Mouse (Mus musculus) ovary, postnatal 10 days (tissue): ENCODE data around the gene Tpx2.

Experiments
- DNase-seq: peaks from one replicate; pipeline ENCODE4 v3.0.0; 2022; ENCODE audit warnings: low spot score

Tpx2 gene

DNA sequence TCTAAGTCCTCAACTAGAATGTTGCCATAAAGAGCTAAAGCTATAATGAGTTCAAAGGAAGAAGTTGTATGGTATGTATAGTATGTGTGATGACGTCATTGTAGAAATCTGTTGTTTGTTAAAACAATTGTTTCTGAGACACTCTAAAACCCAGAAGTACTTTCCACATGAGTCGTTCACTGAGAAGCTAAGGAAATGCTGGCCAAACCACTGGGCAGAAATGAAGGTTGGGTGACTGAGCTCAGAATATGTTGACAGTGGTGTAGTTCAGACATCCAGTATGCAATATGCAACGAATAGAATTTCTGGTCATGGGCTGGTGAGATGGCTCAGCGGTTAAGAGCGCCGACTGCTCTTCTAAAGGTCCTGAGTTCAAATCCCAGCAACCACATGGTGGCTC is 15.6 kb downstream of the Tpx2 start:
- no peak for DNase-seq

DNA sequence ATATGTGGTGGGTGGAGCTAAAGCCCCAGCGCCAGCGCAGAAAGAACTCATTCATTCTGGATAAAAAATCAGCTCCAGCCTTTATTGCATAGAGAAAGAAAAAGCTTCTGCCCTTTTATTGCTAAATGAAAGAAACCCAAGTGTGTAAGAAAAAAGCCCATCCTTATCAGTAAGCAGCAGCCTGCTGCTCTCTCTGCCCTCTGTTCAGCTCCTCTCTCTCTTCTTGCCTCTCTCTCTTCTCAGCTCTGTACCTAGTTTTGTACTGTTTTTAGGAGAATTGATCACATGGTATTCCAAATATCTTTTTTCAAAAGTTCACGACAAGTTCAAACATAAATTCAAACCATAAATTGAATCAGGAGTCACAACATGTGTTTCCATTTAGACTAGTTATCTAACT is 30.5 kb downstream of the Tpx2 start:
- no peak for DNase-seq

DNA sequence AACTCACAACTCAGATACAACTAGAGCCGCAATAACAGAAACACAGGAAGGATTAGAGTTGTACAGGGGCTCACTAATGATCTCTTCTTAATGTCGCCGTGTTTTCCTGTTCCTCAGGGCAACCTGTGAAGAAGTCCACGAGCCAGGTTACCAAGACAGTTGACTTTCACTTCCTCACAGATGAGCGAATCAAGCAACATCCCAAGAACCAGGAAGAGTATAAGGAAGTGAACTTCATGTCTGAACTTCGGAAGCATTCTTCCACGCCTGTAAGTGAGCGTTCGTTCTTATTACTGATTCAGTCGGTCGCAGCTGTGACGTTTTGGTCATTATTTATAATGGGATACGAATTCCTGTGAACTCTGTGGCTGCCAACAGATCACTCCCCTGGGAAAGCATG is 33.1 kb downstream of the Tpx2 start:
- no peak for DNase-seq

DNA sequence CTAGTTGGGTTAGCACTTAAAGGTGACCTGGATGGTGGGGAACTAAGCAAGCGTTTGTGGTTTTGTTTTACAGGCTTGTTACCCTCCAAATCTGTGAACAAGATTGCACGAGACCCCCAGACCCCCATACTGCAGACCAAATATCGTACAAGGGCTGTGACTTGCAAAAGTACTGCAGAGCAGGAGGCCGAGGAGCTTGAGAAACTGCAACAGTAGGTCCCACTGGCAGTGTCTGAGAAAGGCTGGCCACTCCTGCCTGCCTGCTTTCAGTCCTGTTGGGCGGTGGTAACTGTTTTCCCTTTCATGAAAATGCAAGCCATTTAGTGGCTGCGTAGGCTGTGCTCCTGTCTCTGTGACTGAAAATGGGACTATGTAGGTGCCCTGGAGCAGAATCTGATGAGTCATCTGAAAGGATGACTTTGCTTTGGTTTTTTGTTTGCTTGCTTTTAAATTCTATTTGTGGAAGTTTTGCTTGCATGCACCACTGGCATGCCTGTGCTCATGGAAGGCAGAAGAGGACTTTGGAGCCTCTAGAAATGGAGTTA is 36.4 kb downstream of the Tpx2 start:
- no peak for DNase-seq

DNA sequence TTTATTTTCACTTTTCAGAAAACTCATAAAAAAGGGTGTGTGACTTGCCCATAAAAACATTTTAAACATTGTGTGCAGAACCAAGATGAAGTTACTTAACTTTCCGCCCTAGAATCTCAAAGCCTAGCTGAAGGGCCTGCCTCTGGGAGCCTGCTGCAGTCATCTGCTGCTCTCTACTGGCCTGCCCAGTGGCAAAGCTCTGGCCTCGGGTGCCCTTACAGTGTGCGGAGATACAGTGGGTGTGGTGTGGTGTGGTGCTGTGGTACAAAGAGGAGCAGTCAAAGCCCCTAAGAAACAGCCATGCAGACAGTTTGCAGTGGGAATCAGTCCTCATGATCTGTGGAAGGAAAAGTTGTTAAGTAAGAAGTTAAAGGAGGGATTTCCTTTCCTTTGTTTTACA is 39.5 kb downstream of the Tpx2 start:
- no peak for DNase-seq

DNA sequence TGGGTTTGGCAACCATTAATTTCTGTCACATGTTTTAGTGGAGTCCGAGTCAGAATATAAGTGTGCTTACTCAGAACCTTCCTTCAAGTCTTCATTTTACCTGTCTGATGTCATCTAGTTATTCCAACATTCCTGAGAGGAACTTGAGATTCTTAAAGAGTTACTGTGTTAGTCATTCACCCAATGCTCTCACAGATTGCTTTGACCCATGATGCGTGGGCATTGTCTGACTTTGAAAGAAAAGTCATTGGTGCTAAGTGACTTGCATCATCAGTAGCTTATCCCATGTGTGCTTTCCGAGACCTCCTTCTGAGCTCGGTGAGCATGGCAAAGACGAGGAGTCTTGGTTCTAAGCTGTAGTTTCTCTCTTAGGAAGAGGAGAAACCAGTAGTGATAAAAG is 41.0 kb downstream of the Tpx2 start:
- DNase-seq = no peak

DNA sequence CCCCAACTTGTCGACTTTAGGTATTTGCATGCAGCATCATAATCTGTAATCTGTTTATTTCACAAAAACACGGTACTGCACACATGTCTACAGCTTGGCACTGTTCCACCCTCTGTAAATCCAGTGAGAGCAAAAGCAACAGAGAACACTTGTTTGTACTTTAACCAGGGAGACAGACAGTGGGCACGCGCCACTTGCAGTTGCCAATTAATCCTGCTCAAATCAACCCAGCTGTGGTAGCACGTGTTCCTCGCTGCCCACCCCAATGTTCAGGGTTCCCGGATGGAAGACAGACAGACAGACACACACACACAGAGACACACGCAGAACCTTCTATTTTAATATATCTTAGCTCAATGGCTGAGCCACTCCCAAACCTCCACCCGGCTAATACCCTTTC is 48.1 kb downstream of the Tpx2 start:
- DNase-seq = no peak

DNA sequence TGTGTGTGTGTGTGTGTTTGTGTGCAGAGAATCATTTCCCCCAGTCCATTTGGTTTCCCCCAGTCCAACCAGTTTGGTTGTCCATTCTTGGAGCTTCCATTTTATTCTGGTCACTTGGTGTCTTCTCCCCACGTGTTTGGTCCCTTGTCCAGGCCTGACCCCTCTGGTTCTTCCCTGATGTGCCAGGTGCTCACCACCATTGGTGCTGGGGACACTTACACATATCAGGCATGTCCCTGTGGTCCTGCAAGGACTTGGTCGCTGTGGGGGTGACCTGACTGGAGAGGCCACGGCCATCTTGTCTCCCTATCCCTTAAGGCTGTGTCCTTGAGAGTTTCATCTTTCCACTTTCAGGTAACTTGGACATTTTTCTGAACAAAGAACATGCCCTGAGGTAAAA is 49.2 kb downstream of the Tpx2 start:
- no peak for DNase-seq

DNA sequence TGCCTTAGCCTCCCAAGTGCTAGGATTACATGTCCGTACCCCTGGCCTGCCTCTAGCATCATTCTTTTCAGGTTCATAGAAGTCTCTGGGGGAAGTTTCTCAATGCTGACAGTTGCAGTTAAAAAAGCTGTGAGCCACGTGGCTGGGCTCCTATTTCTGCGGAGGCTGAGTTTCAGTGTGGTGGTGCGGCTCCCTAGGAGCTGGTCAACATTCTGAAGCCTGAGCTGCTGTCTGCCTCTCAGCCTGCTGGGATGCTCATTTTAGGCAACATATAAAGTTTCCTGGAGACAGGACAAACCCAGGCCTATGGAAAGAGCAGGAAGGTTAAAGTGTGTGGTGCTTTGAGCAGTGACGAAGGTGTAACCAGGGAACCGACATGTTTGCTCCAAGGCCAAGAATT is 51.2 kb downstream of the Tpx2 start:
- no peak for DNase-seq

DNA sequence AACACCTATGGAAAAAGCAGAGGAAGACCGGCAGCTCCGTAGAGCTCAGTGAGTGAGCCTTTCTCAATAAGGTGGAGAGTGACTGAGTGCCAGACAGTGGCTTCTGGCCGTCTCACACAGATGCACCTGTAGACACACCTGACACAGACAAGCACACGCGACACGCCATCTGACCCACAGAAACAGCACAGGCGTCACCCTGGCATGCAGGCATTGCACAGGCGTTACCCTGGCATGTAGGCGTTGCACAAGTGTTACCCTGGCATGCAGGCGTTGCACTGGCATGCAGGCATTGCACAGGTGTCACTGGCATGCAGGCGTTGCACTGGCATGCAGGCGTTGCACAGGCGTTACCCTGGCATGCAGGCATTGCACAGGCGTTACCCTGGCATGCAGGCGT is 53.5 kb downstream of the Tpx2 start:
- DNase-seq = no peak

DNA sequence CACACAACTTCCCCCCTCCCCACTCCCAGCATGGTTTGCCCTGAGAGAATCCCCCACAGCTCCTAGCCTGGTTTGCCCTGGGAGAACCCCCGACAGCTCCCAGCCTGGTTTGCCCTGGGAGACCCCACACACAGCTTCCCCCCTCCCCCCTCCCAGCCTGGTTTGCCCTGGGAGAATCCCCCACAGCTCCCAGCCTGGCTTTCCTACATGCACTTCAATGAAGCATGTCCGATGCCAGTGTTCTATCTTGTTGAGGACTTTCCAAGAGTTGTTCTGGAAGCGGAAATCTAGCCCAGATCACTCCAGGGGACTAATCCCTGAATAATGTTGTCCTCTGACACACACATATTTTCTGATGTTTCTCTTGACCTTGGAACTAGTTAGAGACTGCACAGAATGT is 54.9 kb downstream of the Tpx2 start:
- no peak for DNase-seq

DNA sequence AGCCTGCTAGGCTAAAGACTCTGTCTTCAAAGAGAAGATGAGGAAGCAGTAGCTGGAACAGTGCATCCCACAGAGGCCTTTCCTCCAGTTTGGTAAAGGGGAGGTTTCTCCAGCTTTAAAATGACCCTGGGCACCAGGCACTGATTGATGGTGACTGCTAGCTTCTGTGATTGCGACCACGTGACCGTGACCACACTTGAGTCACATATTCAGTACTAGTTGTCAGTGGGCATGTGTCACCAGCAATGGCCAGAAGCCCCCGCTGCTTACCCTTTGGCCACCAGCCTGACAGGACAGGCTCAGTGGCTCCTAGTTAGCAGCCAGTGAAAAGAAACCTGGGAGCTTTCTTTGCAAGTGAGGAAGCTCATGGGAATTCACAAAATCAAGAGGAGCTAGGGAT is 55.8 kb downstream of the Tpx2 start:
- DNase-seq = no peak

DNA sequence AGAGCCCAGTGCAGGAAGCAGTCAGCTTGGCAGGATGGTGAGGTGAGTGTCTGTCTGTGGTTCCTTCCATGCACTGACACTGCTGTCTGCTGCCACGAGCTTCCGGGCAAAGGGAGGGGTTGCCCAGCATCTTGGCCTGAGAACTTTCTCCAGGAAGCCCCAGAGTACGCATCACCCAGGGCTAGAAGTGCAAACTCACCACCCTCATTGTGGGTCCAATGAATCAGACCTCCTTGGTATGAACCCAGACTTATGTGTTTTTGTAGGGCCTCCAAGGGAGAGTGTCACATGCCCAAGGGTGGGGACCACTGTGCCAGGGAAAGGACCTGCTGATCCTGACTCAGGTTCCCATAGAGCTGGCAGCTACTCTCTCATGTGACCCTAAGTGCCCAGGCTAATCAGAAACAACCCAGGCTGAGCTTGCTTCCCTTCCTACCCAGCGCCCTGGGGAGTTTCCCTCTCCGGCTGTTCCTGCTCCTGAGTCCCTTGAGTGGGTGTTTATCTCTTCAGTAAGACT is 56.4 kb downstream of the Tpx2 start:
- DNase-seq = no peak

DNA sequence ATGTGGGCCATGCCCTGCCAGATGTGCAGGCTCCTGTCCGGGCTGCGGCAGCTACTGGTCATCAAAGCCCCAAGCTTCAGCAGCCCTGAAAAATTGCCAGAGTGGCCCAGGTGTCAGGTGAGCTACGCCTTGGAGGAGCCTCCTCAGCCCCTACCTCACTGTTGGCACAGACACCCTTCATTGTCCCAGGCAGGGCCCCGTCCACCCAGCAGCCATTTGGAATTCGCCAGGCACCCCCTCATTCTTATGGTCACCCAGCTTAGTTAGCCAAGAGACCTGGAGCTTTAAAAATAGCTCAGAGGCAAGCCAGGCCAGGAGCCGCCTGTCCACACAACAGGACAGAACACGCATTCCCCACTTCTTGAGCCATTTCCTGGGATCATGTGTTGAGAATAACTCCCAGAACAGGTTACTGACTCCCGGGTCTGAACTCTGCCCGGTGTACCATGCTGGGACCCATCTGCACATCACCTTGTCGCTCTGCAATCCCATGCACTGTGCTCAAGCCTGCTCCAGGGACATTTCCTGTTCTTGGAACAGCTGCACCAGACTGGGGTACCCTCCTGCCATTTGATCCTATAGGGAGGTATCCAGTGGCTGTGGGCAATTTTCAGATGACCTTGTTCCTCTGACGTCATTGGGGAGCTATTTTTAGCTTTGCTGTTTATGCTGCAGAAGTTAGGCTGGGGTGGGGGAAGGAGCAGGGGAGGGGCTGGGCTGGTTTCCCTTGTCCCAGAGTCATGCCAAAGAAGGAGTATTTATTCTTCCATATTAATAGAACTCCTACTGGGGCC is 57.5 kb downstream of the Tpx2 start:
- no peak for DNase-seq

DNA sequence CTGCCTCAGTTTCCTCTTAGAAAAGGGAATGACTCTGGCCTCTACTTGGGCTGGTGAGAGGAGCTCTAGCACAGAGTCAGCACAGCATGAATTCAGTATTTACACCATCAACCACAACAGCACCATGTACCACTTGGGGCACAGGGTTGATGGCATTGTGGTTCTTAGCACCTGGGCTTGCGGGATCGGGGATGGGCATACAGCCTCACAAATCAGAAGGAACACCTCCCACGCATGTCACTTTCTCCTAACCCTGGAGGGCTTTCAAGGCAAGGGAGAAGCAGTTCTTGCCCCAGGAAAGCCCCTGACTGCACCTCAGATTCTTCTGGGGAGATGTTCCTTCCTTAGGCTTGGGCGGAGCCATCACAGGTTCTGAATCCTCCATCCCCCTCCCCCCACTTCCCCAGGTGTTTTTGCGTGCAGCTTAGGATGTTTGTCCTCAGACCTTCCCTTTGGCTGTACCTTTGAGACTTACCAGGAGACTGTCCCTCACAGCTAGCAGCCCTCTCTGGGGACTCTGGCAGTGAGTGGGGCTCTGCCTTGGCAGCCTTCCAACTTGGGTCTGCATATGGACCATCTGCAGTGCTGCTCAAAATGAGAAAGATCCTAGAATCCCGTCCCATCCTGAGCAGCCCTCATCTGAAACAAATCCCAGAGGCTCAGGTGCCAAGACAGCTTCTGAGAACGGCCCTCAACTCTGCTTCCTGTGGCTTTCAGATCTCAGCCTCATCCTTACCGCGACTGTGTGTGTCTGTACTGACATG is 58.7 kb downstream of the Tpx2 start:
- no peak for DNase-seq

DNA sequence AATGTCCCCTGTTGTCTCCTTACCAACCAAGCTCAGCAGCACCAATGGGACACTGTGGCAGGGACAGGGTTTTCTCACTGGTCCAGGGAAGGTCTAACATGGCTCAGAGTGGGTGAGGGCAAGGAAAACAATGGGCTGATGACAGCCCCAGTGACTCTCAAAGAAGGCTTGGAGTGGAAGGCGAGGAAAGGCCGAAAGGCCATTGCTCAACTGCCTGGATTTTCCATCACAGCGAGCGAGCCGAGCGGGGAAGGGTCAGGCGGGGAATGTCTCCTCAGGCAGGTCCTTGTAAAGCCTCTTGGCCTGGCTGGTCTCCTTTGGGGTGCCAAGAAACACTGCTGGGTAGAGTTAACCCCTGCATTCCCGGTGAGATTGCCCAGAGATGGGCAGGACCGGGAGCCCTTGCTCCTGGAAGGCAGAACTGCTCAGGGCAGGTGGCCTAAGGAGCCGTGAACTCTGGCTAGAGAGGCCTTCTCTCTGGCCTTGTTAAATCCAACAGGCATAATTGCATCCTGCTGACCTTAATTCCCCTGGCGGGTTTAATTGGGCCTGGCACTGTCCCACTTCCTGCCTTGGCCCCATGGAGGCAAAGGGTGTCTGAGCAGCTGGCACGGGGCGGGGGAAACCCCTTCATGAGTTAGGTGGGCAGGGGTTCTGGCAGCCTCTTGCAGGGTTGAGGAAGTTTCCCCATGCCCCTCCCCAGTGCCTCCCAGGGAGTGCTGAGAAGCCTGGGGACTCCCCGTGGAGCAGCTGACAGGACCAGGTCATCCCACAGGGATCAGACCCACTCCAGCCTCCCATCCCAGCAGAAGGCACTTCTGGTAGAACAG is 59.6 kb downstream of the Tpx2 start:
- DNase-seq = no peak

DNA sequence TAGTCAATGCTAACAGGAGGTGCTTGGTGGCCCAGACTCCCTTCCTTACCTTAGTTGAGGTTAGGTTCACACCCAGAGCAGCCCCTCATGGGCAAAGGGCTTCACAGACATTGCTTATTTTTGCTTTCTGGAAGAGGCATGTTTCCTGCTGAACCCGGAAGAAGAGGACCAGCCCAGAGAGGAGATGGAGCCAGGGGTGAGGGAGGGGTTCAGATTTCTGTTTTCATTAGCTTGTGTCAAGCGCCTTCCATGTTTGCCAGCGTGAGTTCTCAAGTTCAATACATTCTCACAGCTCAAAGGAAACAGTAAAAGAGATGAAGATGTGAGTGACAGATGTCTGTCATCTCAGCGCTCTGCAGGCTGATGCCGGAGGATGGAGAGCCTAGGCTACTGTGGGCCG is 62.1 kb downstream of the Tpx2 start:
- DNase-seq = no peak

DNA sequence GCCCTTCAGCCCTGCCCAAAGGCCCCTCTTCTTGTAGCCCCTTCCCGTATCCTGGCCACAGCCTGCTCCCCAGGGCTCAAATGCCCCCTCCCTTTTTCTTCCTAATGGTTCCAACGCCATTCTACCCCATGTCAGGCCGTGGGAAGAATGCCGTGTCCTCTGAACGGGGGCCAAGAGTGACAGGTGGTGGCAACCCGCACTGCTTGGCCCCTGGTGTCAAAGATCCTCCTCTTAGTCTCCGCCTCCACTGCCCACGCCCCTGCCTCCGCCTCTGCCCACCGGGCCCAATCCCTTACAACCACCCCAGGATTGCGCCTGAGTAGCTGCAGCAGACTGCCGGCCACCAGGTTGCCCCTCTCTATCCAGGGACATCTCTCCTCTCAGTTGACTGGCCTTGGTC is 63.3 kb downstream of the Tpx2 start, which contains the start of gene Mylk2:
Gene Mylk2 (plus strand): TSS at position 322 of the 400 bp plus-strand sequence.
- DNase-seq = no peak

DNA sequence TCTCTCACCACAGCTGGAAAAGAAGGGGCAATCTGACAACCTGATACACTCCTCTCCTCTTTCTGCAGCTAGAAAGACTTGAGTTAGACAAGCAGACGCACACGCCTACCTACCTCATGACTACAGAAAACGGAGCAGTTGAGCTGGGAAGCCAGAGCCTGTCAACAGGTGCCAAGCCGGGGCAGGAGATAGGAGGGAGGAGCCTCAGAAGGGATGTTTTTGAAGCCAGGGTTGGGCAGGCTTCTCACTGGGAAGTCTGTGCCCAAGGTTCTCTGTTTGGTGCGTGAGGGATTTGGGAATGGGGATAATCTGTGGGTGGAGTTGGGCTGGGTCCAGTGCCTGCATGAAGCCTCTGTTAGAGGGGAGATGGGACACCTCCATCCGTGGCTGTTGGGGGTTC is 63.7 kb downstream of the Tpx2 start:
- no peak for DNase-seq

DNA sequence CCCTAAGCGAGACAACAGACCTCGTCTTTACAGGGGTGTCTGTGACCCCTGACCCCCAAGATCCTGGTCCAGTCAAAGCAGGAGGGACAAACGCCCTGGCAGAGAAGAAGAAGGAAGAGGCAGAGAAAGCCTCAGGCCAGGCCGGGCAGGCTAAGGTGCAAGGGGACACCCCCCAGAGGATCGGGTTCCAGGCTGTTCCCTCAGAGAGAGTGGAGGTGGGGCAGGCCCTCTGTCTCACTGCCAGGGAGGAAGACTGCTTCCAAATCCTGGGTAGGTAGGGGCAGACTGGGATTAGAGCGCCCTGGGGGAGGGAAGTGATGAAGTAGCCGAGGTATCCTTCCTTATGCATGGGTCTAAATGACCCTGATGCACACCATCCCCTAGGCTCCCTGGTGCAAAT is 65.7 kb downstream of the Tpx2 start:
- no peak for DNase-seq

DNA sequence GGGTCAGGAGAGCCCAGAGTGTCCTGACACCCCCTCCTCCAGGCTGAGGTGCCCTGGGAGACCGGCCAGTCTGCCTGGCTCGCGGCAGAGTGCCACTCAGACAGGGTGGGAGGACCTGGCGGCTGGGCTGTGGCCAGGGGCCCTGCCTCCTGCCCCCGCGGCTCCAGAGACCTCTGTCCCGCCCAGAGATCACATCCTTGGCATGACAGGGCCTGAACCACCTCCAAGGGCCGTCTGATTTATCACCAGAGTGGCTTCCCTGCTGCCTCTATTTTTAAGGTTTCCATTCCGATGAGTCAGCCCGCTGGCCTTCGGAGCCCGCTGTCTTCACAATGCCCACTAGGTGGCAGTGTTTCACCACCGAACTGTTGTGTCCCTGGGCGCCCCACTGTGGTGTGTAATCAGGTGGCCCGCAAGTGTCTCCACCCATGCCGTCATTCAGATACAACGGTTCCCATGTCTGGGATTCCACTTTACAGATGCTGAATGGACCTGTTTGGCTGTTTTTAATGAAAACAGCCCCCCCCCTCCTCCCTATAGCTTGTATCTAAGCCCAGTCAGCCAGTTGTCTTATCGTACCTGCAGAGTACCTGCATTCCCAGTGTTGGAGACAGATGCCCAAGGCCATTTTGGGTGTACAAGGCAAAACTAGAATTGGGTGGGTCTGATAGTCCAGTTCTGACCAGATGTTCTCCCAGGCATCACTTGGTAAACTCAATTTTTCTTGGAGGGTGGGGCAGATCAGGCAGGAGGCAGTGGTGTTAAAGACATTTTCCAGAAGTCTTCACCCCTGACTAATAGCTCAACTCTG is 66.8 kb downstream of the Tpx2 start:
- DNase-seq = no peak
